16 mouse cellular contexts compared by ENCODE assay signal in genomic region chr5:147389052-147389451, GRCm38 (mm10). TPM values are rescaled to one million over a fixed set of nuclear protein-coding genes. Genes with fewer than 3 reads are reported as not detected.
DNase-seq lines count a peak whose midpoint lies in the region; ATAC-seq and TF ChIP-seq lines count a peak whose summit lies in the region.
"Had no signal": no experiment of that assay in that cellular context is flagged by ENCODE, and none has a peak within 500 bp of the region (broad histone marks: within the 10 kb centered on the region; RNA-seq: fewer than 3 reads in every experiment).

No protein-coding gene starts in this region.

- TF ChIP-seq POLR2A in lung, adult 2 months (IDR thresholded peaks at IDR 0.05; ENCODE audit: borderline replicate concordance, extremely low read depth, low read depth, low read length), result no peak

- peak; percentile 89 for DNase-seq in heart, adult 11 months
- DNase-seq in lung, postnatal 36 days, result peak; percentile 27
- no peak for DNase-seq in lung, adult 2 months
- DNase-seq in MN1 (ENCODE audit: low spot score), result no peak
- no peak for DNase-seq in gastrocnemius, postnatal 36 days
- DNase-seq: adrenal gland, adult 2 months; cerebellum, postnatal 25 days; thymus, postnatal 25 days had no signal

- no peaks in the 10 kb centered on the region for H3K9me3 ChIP-seq in heart, embryonic 12.5 days (replicated peaks)
- H3K9me3 ChIP-seq: embryonic facial prominence, embryonic 10.5 days; forebrain, embryonic 13.5 days; hindbrain, embryonic 13.5 days; neural tube, embryonic 13.5 days had no signal

- H3K9ac ChIP-seq in heart, embryonic 12.5 days, result no peak overlapping the region
- H3K9ac ChIP-seq: forebrain, embryonic 13.5 days; hindbrain, embryonic 13.5 days; neural tube, embryonic 13.5 days had no signal

- H3K4me1 ChIP-seq in heart, embryonic 12.5 days (replicated peaks), result no peaks in the 10 kb centered on the region
- H3K4me1 ChIP-seq in lung, adult 2 months (ENCODE audit: control insufficient read depth, insufficient read depth, low read length), result no peaks in the 10 kb centered on the region
- H3K4me1 ChIP-seq: embryonic facial prominence, embryonic 10.5 days; forebrain, embryonic 13.5 days; hindbrain, embryonic 13.5 days; neural tube, embryonic 13.5 days had no signal

- no peaks in the 10 kb centered on the region for H3K36me3 ChIP-seq in heart, embryonic 12.5 days
- no peaks in the 10 kb centered on the region for H3K36me3 ChIP-seq in macrophage (ENCODE audit: inconsistent target)
- H3K36me3 ChIP-seq: embryonic facial prominence, embryonic 10.5 days; hindbrain, embryonic 13.5 days; neural tube, embryonic 13.5 days had no signal

- no peak overlapping the region for H3K4me3 ChIP-seq in heart, embryonic 12.5 days
- H3K4me3 ChIP-seq in lung, adult 2 months (replicated peaks; ENCODE audit: extremely low read depth, low read depth, low read length), result no peak overlapping the region
- H3K4me3 ChIP-seq in macrophage (ENCODE audit: inconsistent target), result peak overlapping the region; percentile 8; the same call in 1 of the 2 replicates
- H3K4me3 ChIP-seq: embryonic facial prominence, embryonic 10.5 days; forebrain, embryonic 13.5 days; hindbrain, embryonic 13.5 days; neural tube, embryonic 13.5 days had no signal

- H3K79me2 ChIP-seq in macrophage (ENCODE audit: inconsistent target), result no peaks in the 10 kb centered on the region

- WGBS in heart, embryonic 12.5 days, result 80% methylated on average over 5 of the region's 5 CpGs
- WGBS in lung, adult 2 months, result 72% methylated on average over 5 of the region's 5 CpGs
- 0% methylated on average over 5 of the region's 5 CpGs for WGBS in macrophage (ENCODE audit: missing documents)

- no peak overlapping the region for H3K4me2 ChIP-seq in heart, embryonic 12.5 days
- H3K4me2 ChIP-seq: forebrain, embryonic 13.5 days; hindbrain, embryonic 13.5 days; neural tube, embryonic 13.5 days had no signal

- no peak for ATAC-seq in heart, embryonic 12.5 days (ENCODE audit: insufficient number of reproducible peaks, low FRiP score)
- no peak for ATAC-seq in CD4-positive, CD25-positive, alpha-beta regulatory T cell, adult 4 months
- ATAC-seq: forebrain, embryonic 13.5 days had no signal

- no peaks in the 10 kb centered on the region for H3K27me3 ChIP-seq in heart, embryonic 12.5 days (replicated peaks)
- H3K27me3 ChIP-seq: forebrain, embryonic 13.5 days; hindbrain, embryonic 13.5 days; neural tube, embryonic 13.5 days had no signal

- H3K27ac ChIP-seq in heart, embryonic 12.5 days (ENCODE audit: poor library complexity, severe bottlenecking), result no peak overlapping the region
- H3K27ac ChIP-seq in macrophage, result peak overlapping the region; percentile 21; the same call in 1 of the 2 replicates
- H3K27ac ChIP-seq: embryonic facial prominence, embryonic 10.5 days; forebrain, embryonic 13.5 days; hindbrain, embryonic 13.5 days; neural tube, embryonic 13.5 days had no signal

- TF ChIP-seq CTCF in lung, adult 2 months (IDR thresholded peaks at IDR 0.05; ENCODE audit: insufficient read depth, low read length), result no peak

- intact Hi-C loops in gastrocnemius, postnatal 36 days (cut with DNase I), result no loop called here

RNA-seq across cellular contexts. Expression of gene Flt3, which starts 11.2 kb away (rescaled TPM):
- 0.20 TPM in 1 of 2 replicates, not detected in the other for polyA plus RNA-seq in heart, embryonic 12.5 days (2016; fragmentation: Nextera tagmentation; extraction: Ambion mirVana)
- polyA plus RNA-seq in lung, adult 2 months (2012; rRNA removed), result 1.4 and 1.7 TPM in 2 replicates
- under 1 TPM in 14 of 26 experiments, not detected in 12; 0.12 to 0.44 (median 0.26) TPM for total RNA-seq in macrophage (2018; cell fraction: chromatin; rRNA removed)
- total RNA-seq in macrophage (2018; cell fraction: cytosol; rRNA removed), result under 1 TPM; 0.03 to 0.94 (median 0.18) TPM
- 1 to 10 TPM in 7 of 26 experiments, under 1 TPM in 19; 0.14 to 1.8 (median 0.76) TPM for total RNA-seq in macrophage (2018; cell fraction: nucleus; rRNA removed)
- 0.11 to 0.75 TPM (median 0.19 TPM) in 3 replicates for polyA plus RNA-seq in macrophage (2018)
- total RNA-seq in gastrocnemius, postnatal 36 days (2021), result under 1 TPM in 1 of 2 experiments, not detected in 1; 0.07 TPM
- polyA plus RNA-seq in CD4-positive, CD25-positive, alpha-beta regulatory T cell, adult 4 months (2017; shearing (Covaris generic)), result under 1 TPM in 1 of 2 experiments, not detected in 1; 0.37 TPM
- polyA plus RNA-seq: kidney, embryonic 14.5 days had no signal

RNA-seq across cellular contexts. Expression of gene Pan3, which starts 40.9 kb away (rescaled TPM):
- 46.3 and 46.5 TPM in 2 replicates for polyA plus RNA-seq in heart, embryonic 12.5 days (2016; fragmentation: Nextera tagmentation; extraction: Ambion mirVana)
- polyA plus RNA-seq in lung, adult 2 months (2012; rRNA removed), result 23.7 and 38.0 TPM in 2 replicates
- total RNA-seq in macrophage (2018; cell fraction: chromatin; rRNA removed), result 100 to 1,000 TPM; 446 to 670 (median 575) TPM
- total RNA-seq in macrophage (2018; cell fraction: cytosol; rRNA removed), result 10 to 100 TPM; 44.4 to 84.1 (median 60.2) TPM
- 100 to 1,000 TPM; 214 to 425 (median 313) TPM for total RNA-seq in macrophage (2018; cell fraction: nucleus; rRNA removed)
- polyA plus RNA-seq in macrophage (2018), result 25.2 to 36.1 TPM (median 33.8 TPM) in 3 replicates
- total RNA-seq in gastrocnemius, postnatal 36 days (2021), result 10 to 100 TPM; 20.7 to 22.9 TPM
- polyA plus RNA-seq in CD4-positive, CD25-positive, alpha-beta regulatory T cell, adult 4 months (2017; shearing (Covaris generic)), result 100 to 1,000 TPM; 180 to 227 TPM

Comparison
In these comparisons a context has a peak if more than half of its experiments do, and no peak if none do; other contexts are left out.
1. DNase-seq: peak in heart, adult 11 months (single experiment) and lung, postnatal 36 days (single experiment); none in lung, adult 2 months (single experiment), MN1 (single experiment) and gastrocnemius, postnatal 36 days (0 of 2).